Mouse (Mus musculus) urinary bladder, adult 2 months (tissue): Measurements from ENCODE around the gene Il9r. TPM values are rescaled to one million over a fixed set of nuclear protein-coding genes. Genes with fewer than 3 reads are reported as not detected.

Experiments
- DNase-seq: peaks from one replicate; pipeline ENCODE4 v3.0.0; 2022; ENCODE audit warnings: low spot score
- polyA plus RNA-seq: library from polyadenylated mRNA; depleted of rRNA; stranded (reverse); fragments of >200 nt; gene quantifications from 2 replicates; pipeline ENCODE4 v1.2.3, GENCODE M21; 2012

Il9r gene
- polyA plus RNA-seq, 1 experiment = 0.23 TPM

DNA sequence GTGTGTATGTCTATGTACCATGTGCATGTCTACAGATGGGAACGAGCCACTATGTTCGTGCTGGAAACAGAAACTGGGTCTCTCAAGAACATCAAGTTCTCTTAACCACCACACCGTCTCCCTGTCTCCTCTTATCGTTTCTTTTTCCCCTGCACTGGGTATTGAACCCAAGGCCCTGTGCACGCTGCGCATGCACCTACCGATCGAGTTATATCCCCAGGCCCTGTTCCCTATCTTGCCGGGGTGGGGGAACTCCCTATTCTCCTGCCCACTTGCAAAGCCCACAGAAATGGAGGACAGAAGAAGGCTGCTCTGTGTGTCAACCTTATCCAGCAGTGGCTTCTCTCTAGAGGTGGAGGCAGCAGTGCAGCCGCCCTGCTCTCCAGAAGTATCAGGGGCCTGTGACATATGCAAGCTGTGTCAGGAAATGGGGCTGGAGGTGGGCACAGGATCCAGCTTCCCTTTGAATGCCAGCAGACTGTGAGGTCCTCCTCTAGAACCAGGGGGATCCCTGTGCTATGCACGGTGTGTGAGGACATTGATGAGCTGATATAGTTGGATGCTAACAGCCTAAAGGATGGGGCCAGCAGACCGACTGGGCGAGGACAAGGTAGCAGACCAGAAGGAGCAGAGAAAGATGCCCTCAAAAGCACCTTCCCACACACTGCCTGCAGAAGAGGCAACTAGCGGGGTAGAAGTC is 1.7 kb downstream of the Il9r start:
- DNase-seq = peak; percentile 10

DNA sequence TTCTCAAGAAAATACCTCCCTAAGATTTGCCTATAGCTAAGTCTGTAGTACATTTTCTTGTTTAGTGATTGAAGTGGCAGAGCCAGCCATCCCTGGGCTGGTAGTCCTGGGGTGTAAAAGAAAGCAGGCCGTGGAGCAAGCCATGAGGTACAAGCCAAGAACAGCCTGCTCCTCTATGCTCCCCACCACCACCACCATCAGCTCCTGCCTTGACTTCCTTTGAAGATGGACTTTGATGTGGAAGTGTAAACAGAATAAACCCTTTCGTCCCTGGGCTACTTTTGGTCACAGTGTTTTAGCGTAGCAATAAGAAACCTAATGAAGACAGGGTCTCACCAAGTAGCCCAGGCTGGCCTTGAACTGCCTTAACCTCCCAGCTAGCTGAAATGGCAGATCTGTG is 2.3 kb downstream of the Il9r start:
- no peak for DNase-seq

DNA sequence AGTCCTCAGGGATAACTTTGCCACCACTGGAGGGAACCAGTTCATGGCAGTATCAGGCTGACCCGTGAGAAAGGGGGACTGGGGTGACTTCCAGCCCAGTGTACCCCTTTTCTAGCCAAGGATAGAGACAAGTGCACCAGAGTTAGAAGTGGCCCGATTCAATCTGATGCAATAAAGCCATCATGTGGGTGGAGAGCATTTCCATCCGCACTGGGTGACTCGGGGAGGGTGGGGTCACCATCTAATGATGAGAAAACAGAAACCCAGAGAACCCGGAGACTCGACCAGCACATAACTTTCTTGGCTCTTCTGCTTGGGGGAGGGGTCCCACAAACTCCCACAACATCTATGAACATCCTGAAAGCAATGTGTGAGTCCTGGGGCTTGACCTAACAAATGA is 3.4 kb downstream of the Il9r start:
- no peak for DNase-seq

DNA sequence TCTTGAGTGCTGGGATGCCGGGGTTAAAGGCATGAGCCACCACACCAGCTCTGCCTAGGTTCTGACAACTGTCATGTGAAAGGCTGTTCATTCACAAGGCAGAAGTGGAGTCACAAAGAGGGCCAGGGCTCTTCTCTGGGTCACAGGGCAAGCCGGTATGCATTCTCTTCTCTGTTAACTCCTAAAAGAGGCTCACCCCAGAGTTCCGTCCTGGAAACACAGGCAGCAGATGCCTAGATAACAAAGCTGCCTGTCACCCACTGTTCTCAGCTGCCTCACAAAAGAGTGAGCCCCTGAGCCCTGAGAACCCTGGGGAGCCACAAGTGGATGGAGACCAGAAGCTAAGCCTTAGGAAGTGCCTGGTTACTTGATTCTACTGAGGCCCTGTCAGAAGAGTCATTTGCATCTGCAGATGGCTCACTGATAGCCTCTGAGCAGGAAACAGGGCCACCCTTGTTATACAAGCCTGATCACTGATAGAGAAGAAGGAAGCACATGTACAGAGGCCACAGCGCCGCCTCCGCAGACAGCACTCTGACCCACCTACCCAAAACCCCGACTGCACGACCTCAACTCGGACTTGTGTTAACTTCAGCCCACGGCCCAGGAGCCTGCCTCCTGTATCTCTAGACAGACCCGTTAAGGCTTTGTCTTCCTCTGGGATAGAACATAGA is 4.1 kb downstream of the Il9r start:
- DNase-seq = no peak

DNA sequence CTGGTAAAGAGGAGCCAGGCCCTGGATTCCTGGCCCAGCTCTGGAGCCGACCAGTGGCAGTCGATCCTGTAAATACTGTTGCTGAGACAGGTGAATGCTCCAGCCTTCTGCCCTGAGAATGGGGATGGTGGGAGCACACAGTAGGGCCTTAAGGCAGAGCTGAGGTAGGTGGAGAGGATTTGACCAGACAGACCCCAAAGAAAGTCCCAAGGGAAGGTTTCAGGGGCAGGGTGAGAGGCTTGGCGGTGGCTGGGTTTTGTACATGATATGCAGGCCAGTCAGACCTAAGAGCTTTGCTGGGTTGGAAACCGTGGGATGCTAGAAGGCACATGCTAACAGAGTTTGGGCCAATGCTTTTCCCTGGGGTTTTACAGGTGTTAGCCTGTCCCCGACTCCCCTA is 5.5 kb downstream of the Il9r start:
- DNase-seq = no peak

DNA sequence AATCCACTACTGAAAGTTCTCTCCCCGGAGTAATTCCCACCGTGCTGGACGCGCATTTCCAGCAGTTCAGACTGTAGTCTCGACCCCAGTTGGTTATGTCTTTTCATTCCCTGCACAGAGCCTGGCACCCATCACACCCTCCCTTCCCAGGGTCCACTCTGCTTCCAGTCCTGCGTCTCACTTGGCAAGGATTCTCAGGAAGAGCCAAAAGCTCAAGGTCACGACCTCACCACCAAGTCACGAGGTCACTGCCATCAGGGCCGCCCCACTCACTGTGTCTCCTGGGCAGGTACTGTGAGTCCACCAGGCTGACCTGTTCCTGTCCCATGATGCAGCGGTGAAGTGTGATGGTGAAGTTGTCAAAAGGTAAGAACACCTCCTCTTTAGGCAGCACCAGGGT is 6.0 kb downstream of the Il9r start:
- DNase-seq = no peak

DNA sequence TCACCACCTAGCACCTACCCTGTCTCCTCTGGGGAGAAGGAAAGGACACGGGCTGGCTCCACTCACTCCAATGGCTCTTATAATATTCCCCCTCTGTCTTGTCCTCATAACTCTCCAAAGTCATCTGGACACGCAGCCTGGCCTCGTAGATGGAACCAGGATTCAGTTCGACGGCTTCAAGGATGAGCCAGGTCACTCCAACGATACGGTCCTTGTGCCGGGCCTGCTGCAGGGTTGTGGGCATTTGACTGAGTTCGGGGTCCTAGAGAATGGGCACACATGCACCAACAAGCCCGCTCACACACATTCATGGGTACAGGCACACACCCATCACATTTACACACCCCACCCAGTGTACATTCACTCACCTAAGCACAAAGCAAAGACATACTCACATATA is 6.9 kb downstream of the Il9r start:
- no peak for DNase-seq

DNA sequence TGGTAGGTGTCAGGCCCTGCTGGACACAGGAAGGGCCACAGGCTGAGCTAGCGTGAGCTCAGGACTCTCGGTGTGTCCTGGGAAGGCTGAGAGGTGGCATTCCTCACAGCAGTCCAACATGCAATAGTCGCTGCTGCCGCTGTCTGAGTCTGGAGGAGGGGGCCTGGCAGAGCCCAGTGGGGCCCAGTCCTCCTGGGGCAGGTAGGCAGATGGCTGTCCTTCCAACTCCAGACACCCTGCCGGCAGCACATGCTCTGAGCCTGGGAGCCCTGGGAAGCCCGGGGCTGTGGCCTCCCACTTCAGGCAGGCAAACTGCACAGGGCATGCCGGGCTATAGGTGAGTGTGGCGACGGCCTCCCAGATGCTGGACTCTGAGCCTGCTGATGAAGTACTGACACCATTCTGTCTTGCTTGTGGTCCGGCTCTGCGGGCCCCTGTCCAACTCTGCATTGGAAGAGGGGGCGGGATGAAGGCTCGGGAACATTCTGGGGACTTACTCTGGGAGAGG is 9.4 kb downstream of the Il9r start:
- no peak for DNase-seq

DNA sequence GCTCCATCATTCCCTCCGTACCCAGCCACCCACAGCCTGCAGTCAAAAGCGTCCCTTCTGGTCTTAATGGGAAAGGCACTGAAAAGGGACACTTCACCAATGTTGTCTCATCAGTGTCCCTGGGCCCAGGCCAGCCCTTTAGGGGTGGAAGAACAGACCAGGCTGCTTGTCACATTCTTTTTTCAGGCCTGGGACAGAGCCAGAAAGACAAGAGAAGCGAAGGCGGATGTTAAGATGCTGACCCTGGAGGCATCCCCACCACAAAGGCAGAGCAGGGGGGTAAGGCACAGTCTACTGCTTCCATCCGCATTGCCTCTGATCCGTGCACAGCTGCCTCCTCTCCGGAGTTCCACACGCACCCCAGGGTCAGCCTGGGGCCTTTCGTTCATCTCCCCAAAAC is 10.0 kb downstream of the Il9r start:
- DNase-seq = no peak

DNA sequence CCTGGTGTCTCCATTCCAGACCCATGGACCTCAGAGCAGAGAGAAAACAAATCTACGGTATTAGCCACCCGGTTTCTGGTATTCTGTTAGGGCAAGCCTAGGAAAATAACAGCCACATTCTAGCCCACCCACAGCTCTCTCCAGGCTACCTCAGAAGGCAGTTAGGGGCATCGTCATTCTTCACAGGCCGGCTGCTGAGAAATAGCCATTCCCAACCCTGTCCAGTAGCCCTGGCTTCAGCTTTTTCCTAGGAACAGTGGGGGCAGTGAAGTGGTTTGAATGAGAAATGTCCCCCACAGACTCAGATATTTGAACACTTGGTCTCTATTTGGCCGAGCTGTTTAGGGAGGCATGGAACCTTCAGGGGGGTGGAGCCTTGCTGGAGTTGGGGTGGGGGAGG is 10.6 kb downstream of the Il9r start:
- DNase-seq = no peak

DNA sequence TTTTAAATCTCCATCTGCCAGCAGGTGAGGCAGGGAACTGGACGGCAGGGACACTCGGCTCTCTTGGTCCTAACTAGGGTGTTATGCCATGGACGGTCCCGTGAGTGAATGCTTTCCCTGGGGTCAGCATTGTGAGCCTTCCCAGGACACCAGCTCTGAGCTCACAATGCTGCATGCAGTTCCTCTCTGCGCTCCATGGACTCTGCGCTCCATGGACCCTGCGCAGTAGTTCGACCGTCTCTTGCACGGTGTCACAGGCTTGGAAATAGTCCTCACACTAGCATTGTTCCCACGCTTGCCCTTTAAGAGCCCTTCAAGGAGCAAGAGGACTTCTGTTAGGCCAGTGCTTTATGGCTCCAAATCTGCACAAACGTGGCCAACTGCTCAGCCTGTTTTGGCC is 11.2 kb downstream of the Il9r start:
- no peak for DNase-seq

DNA sequence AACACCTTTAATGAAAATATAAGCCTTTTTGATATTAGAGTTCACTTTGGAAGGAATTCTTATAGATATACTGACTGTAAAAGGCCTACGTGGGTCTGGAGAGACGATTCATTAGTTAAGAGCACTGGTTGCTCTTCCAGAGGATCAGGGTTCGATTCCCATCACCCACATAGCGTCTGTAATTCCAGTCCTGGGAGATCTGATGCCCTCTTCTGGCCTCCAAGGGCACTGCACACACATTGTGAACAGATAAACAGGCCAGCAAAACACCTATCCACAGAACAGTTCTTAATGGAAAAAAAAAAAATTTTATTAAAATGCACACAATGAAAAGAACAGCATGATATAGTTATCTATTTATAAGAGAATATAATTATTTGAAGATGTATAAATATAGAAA is 12.8 kb downstream of the Il9r start:
- no peak for DNase-seq

DNA sequence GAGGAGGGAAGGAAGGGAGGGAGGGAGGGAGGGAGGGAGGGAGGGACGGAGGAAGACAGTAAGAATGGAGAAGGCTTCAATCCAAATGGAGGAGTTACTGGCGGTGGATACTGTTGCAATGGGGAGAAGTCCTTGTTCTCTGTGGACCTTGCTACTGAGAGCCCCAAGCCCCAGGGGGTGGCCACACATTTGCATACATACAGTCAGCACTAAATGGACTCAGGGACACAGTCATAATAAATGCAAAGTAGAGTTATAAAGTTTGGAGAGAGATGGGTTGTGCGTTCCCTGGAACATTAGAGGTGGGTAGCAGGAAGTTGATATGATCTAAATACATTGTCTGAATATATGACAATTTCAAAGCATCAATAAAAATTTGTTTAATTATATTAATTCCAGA is 14.0 kb downstream of the Il9r start:
- DNase-seq = no peak

DNA sequence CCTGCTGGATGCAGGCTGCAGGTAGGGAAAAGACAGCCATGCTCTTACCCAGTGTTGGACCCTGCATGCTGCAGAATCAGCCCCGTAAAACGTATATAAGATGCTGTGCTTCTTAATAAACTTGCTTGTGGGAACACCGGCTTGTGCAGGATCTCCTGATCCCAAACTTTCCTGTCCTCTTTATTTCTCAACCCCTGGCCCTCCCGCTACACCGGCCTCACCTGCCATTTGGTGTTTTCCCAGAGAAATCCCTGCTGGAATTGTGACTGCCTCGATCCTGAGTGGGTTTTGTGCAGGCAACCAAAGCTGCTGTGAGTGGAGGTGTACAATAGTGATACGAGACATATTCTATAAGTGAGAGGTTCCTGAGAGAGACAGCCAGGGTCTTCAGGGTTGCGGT is 15.6 kb downstream of the Il9r start:
- DNase-seq = no peak

DNA sequence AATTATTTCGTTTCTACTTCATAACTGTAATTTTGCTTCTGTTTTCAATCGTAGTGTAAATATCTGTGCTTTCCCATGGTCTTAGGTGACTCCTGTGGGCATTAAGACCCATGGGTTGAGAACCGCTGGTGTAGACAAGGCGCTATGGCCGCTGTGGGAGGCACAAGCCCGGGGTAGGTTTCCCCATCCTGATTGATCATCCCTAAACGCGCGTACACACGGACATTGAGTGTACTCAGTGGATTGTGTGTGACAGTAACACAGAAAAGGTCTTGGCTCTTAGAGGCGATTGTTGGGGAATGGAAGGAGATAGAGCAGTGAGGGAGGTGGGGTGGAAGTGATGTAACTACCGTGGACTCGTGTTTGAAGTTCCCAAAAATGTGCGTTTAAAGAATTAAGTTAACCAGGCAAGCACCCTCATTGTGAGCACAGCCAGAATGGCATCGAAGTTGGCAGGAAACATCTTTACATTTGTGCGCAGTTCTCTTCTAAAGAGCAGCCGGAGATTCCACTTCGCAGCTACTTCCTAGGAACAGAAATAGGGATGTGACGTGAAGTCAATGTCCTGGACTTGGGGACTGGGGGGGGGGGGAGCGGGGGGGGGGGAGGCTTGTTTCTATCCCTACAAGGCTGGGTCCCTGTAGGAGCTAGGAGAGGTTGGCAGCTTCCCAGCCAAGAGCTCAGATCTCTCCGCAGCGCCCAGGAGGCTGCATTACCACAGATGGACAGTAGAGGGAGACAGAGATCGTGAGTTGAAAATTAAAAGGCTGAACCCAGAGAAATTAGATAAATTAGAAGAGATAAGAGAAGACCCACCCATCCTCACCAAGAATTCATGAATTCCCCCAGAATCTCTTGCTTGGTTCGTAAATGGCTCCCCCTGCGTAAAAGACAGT is 17.9 kb downstream of the Il9r start:
- DNase-seq = no peak

DNA sequence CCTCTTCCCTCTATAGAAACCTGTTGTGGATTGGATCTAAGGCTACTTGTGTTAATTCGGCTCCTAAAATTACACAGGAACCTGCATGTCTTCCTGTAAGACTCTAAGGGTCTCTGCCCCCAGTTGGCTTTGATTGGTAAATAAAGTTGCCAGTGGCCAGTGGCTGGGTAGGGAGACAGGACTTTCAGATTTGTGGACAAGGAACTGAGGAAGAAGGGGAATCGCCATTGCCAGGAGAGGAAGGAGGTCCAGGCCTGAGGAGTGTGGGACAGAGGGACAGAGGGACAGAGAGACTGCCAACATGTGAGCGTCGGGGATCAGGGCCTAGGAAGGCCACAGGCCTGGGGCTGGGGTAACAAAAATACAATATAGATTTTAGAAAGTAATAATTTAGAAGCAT is 18.8 kb downstream of the Il9r start:
- no peak for DNase-seq

DNA sequence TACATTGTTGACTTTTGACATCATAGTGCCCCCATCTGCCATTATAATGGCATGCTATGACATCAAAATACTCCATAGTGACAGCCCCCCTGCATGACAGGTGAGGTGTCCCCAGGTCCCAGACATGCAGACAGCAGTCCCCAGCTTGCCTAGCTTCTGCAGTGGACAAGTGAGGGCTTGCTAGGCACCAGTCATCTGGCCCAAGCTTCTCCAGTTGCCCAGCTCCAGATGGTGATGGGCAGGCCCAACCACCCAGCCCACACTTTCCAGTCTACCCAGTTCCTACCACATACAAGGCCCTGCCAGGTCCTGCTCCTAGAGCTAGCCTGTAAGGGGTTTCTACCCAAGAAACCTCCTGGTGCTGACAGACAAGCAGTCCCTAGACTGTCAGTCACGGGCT is 21.6 kb downstream of the Il9r start:
- no peak for DNase-seq

DNA sequence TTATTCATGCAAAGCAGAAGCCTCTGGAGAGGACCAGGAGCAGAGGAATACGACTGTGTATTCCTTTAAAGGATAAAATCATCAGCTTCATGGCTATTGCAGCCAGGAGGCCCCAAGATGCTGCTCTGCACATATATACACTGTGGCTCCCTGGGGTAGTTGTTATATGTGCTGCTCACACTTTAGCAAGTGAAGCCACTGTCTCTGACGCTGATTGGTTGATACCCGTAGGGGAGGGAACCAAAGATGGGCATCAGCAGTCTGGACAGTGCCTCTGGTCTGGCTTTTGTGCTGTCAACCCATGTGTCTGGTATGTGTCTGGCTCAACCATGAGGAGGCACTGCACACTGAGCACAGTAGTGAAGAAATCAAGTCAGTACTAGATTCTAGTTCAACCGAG is 33.4 kb downstream of the Il9r start:
- no peak for DNase-seq

DNA sequence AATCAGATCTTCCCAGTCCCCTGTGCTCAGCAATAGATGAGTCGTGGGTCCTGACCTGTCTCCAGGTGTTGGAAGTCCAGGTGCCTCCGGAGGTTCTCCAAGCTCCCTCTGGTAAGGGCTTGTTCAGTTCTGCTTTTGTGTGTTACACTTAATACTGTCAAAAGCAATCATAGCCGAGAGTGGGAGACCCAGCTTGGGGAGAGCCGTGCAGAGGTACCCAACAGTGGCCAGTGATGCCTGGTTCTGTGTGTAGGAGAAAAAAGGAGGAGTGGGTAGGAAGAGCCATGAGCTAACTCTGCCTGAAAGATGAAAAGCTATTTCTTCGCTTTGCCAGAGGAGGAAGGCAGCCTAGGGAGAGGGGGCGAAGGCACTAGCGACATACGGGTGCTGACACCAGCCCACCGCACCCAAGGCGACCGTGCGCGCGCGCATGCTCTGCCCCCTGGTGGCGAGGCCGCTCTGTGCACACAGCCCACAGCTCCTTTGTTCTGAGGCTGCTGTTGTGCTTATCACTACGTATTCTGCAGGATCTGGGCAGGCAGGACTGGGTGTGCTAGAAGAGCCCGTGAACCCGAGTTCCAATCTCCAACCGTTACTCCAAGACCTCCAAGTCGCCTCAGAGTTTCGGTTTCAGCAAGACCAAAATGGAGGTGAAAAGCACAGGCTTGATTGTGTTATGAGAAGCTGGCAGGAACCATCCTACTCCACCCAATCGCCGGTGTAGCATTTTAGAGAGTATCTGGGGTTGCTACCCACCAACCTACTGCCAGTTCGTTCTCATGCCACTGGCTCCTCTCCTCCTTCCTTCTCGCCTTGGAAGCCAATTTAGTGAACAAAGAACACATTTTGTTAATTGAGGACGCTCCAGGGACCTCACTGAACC is 37.9 kb downstream of the Il9r start:
- peak; percentile 46 for DNase-seq

DNA sequence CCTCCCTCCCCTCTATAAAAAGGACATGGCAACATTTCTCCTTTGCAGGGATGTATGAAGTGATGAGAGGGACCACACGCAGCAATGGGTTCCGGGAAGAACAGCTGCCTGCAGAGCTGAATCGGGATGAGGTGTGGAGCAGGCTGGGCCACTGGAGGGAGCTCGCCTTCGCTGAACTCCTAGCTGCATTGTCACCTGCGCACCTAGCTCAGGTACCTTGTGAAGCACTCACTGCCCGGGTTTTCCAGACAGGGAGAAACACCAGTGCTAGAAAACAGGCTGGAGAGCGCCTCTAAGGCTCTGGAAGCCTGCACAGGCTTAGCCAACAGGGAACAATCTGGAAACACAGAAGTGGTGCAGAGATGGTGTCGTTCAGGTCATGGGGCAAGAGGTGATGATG is 38.6 kb downstream of the Il9r start:
- DNase-seq = no peak

DNA sequence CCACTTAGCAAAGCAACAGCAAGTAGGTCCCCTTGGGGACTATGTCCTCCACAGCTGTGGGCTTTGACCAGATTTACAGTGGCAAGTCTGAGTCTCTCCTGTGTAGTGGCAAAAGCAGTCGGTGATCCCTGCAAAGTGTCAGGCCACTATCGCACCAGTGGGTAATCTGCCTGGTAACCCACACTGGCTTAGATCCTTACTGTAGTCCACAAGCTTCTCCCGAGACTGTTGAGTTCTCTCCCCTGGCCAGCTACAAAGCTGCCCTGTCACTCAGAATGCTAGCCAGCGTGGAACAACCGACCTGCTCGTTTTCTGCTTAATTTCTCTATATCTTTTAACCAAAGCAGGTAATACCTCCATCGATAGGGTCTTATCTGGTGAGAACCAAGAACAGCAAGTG is 39.7 kb downstream of the Il9r start:
- no peak for DNase-seq

DNA sequence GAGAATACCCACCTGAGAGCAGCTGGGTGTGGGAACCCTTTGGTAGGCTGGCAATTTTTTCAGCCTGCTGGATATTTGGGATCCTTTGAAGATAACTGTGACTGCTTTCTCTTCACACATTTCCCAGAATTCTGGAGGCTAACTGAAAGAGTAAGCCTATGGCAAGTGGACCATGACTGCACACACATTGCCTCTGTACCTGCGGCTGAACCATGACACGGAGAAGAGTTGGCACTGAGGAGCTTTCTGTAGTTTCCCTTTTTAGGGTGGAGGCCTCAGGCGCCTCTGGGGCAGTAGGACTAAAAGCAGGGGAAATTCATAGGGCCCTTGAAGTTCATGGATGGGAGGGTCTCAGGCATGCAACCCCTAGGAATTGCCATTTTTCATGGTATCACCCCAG is 40.9 kb downstream of the Il9r start:
- DNase-seq = no peak
